Mouse (Mus musculus): Measurements from ENCODE around the gene Serp1.
A peak's percentile ranks its signal among the peaks of the same experiment; 100 is the strongest.

Gene Serp1

GRCm38 (mm10) chr3:58525652-58526407 lies at the start of gene Serp1, which contains the start of gene Eif2a:
Serp1 (minus strand) TSS chr3:58525892.
Eif2a (plus strand) TSS chr3:58525821.
- DNase-seq: peak; percentile 97 to 99

- DNase-seq: no peak
These were observed 45.1 kb upstream of the Serp1 start for GRCm38 (mm10) chr3:58570821-58571220.

- DNase-seq: peak in 1 of 2 experiments; percentile 17
These were observed 35.7 kb upstream of the Serp1 start for GRCm38 (mm10) chr3:58561437-58561836.

GRCm38 (mm10) chr3:58559887-58560286 lies 34.2 kb upstream of the Serp1 start:
- no peak for DNase-seq

GRCm38 (mm10) chr3:58556649-58557048 lies 31.0 kb upstream of the Serp1 start:
- DNase-seq: no peak

- DNase-seq: no peak
These were observed 26.5 kb upstream of the Serp1 start for GRCm38 (mm10) chr3:58552001-58552811.

- DNase-seq: no peak
These were observed 10.9 kb upstream of the Serp1 start for GRCm38 (mm10) chr3:58536573-58536972.

GRCm38 (mm10) chr3:58526408-58526737 lies 681 bp upstream of the Serp1 start:
- DNase-seq: peak in 1 of 2 experiments; percentile 6

- no peak for DNase-seq
These were observed 526 bp downstream of the Serp1 start for GRCm38 (mm10) chr3:58525166-58525565.

GRCm38 (mm10) chr3:58524246-58524645 lies 1.4 kb downstream of the Serp1 start:
- no peak for DNase-seq

- no peak for DNase-seq
These were observed 2.3 kb downstream of the Serp1 start for GRCm38 (mm10) chr3:58523386-58523785.

GRCm38 (mm10) chr3:58521361-58521760 lies 4.3 kb downstream of the Serp1 start:
- DNase-seq: no peak

- no peak for DNase-seq
These were observed 5.4 kb downstream of the Serp1 start for GRCm38 (mm10) chr3:58520286-58520685.

GRCm38 (mm10) chr3:58519536-58519935 lies 6.2 kb downstream of the Serp1 start:
- no peak for DNase-seq

- DNase-seq: no peak
These were observed 6.7 kb downstream of the Serp1 start for GRCm38 (mm10) chr3:58518962-58519361.

GRCm38 (mm10) chr3:58517800-58518199 lies 7.9 kb downstream of the Serp1 start:
- no peak for DNase-seq

GRCm38 (mm10) chr3:58517258-58517657 lies 8.4 kb downstream of the Serp1 start:
- DNase-seq: no peak

- DNase-seq: no peak
These were observed 9.1 kb downstream of the Serp1 start for GRCm38 (mm10) chr3:58516602-58516976.

- no peak for DNase-seq
These were observed 9.6 kb downstream of the Serp1 start for GRCm38 (mm10) chr3:58515947-58516601.

GRCm38 (mm10) chr3:58513483-58513882 lies 12.2 kb downstream of the Serp1 start:
- DNase-seq: no peak

- no peak for DNase-seq
These were observed 13.0 kb downstream of the Serp1 start for GRCm38 (mm10) chr3:58512740-58513139.

GRCm38 (mm10) chr3:58511581-58511980 lies 14.1 kb downstream of the Serp1 start:
- DNase-seq: peak in 1 of 2 experiments; percentile 10

GRCm38 (mm10) chr3:58508020-58508750 lies 17.5 kb downstream of the Serp1 start:
- no peak for DNase-seq
